Mouse (Mus musculus) 3134 (cell line): Measurements from ENCODE around the gene Grip1.

Source experiments
- DNase-seq: peaks from one replicate; pipeline ENCODE4 v3.0.0-alpha.2; 2011; ENCODE audit warnings: low spot score; ENCODE audit not compliant: insufficient read length; ENCODE audit errors: extremely low read depth

Grip1 gene

GRCm38 (mm10) chr10:119730206-119730605, 276.6 kb downstream of the Grip1 start:
- DNase-seq: no peak

DNA sequence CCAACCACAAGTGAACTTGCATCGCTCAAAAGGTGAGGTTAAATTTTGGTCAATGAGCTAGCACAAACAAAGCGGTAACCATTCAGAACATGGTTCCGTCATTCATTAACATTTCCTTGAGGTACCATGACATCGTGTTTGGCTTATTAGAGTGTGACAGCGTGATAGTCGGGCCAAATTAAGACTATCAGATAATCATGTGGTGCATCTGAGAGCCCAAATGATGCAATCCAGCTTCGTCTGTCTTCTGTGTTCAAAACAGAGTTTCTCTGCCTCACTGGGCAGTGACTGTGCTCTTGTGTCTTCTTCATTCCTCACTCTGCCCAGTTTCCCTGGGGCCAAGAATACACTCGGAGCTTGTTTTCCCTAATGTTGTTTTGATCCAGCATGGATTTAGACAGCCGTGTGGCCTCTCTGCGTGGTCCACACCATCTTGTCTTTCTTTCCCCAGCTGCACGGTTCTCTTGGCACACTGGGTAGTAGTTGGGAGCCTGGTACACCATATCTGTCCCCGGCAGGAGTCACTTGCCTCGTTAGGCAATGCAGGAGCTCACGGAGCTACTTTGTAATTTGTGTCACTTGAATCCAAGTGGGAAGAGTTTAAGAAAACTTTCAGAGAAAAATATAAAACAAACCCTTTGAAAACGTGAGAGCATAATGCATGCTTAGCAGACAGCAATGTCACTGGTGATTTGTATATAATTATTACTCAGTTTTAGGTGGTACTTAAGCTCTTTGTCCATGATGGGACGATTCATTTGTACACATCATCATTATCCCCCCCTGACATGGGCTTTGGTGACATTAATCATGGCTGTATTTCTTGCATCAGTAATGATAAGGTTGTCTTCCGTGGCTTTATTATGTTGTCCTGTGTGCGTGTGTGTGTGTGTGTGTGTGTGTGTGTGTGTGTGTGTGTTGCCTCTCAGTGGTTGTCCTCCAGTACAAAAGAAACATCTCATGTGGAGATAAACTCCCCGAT, 281.7 kb downstream of the Grip1 start:
- DNase-seq: no peak

DNA sequence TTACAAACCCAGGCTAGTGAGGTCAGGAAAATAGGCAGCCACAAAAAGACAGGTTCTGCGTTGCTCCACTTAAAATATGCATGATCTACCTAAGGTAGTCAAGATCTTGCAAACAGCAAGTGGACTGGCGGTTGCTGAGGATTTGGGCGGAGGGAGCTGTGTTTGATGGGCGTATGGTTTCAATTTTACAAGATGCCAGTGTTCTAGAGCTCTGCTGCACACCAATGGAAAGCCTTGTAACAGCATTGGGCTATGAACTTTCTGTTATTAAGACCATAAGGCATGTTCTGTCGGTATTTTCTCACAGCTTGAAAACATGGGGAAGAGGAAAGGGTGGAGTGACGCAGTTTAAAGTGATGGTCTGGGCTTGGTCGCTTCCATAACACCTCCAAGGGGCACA, 285.8 kb downstream of the Grip1 start:
- DNase-seq: no peak

GRCm38 (mm10) chr10:119742722-119743121, 289.1 kb downstream of the Grip1 start:
- DNase-seq: no peak

- peak; percentile 63 for DNase-seq
Observed at GRCm38 (mm10) chr10:119752361-119752798, 298.8 kb downstream of the Grip1 start.

DNA sequence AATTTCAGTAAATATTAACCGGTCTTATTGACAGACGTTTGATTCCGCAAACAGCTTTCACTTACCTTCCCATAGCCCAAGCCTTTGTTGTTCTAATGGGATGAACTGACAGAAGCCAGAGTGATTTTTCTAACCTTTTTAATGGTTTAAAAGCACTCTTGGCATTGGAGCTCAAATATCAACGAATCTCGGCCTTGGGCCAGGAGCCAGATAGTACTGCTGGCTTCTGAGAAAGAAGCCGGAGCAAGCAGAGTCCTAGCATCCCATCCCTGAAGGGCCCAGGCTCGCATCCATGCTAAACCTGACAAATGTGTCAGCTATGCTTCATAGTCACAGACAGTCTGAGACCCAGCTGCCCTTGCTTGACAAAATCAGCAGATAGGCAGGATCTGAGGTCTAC, 302.6 kb downstream of the Grip1 start:
- DNase-seq: no peak

DNA sequence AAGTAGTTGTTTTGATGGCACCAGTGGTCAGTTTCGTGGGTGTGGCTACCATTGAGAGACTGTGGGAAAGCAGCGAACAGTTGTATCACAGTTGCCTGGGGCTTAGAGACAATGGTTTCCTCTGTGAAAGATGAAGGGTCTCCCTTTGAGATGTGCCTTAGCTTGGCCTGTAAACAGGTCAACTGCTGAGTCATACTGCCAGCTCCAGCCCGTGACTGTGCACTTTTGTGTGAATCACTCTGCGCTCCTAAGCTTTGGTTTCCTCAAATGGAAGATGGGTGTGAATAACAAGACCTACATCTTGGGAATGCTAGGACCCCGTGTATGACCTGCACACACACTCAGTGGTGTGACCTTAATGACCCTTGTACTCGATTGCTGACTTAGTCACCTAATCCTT, 303.6 kb downstream of the Grip1 start:
- no peak for DNase-seq

GRCm38 (mm10) chr10:119761451-119762367, 308.1 kb downstream of the Grip1 start:
- DNase-seq: no peak

GRCm38 (mm10) chr10:119778871-119779270, 325.2 kb downstream of the Grip1 start:
- no peak for DNase-seq

DNA sequence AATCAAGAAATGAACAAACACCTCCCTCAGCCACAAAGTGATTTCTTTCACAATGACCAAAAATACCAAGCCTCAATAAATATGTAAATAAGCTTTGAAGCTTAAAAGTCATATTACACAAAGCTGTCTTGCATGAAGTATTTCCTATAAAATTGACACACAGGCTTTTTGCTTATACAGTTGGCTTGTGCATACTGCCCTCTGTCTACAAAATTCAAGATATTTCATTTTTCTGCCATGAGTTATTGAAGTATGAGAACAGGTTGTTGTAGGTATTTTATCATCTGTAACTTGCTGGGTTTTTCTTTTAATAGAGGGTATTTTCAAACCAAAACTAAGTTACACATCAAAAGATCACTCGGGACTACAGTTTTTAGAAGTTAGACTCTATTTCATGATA, 326.0 kb downstream of the Grip1 start:
- DNase-seq: no peak

DNA sequence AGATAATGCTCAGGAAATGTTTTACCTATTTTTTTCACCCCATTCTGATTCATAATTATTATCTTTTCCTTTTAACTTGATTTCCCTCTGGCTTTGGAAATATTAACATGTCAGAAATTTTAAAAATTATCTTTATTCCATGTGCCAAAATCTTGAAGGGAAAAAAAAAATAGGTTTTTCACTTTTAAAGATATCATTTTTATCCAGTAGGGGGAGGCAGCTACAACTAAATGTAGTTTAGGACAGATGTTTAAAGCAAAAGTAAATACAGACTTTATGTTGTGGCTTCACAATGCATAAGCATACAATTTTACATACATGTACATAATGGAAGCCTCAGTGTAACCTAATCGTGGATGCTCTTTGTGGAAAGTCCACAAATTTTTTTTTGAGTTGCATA, 336.9 kb downstream of the Grip1 start:
- DNase-seq: no peak

- DNase-seq: no peak
Observed at GRCm38 (mm10) chr10:119802421-119802820, 348.8 kb downstream of the Grip1 start.

DNA sequence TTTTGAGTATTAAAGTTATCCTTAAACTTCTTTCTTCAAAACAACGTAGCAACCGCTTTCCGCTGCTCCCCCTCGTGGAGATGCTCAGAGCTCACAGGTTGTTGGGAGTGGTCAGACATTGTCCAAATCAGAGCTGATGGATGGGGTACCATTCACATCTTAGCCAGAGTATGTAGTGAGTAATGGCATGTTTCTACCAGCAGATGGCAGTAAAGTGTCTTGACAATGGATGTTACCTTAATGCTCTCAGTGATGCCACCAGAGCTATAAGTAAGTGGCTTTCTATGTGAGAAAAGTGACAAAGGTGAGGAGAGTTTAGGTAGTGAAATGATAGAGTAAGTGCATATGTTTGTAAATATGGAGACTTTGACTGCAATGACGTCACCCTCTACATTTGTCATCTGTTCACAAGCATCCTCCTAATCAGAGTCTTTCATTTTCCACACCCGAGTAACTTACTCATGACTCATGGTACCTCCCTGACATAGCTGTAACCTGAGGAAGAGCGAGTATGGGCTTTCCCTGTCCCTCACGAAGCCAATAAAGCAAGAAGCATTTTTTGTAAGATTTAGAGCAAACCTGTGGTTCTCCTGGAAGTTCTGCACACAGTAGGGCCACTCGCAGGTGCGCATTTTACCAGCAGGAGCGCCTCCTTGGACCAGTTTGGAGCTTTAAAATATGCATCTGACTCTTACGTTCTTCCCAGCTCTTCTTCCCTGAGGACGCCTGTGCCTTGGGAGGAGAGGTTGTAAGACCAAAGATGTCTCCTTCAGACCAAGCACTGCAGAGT, 350.2 kb downstream of the Grip1 start:
- peak; percentile 39 for DNase-seq

DNA sequence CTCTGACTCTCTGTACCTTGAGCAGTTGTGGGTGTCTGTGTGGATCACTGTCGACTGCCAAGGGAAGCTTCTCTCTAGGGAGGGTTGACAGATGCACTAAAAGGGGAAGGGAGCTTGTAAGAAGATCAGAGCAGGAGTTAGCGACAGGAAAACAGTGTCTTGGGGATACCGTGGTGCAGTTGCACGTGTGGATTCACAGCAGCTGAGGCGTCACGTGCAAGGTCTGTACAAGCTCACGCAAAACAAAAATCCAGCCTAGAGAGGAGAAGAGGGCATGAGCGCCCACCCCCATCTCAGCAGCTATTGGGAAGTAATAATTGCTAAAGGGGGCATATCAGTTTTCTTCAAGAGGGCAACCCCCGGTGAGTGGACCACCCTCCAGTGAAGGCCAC, 350.8 kb downstream of the Grip1 start:
- no peak for DNase-seq

DNA sequence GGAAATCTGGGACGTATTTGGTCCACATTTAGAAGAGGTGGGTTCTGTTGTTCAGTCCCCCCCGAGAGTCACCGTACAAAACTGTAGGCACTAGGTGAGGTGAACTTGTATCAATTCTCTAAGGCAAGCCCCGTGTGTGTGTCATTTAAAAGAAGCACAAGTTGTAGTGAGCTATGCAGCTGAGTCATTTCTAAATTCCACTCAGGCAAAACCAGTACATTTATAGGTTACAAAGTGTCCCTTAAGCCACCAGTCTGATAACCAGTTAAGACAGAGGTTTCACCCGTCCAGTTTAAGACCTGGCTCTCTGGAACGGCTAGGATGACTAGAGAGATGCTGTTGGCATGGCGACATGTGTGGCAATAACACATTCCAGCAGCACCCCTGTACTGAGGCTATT, 351.5 kb downstream of the Grip1 start:
- DNase-seq: no peak

GRCm38 (mm10) chr10:119806151-119806550, 352.5 kb downstream of the Grip1 start:
- no peak for DNase-seq

GRCm38 (mm10) chr10:119808384-119808783, 354.8 kb downstream of the Grip1 start:
- no peak for DNase-seq

DNA sequence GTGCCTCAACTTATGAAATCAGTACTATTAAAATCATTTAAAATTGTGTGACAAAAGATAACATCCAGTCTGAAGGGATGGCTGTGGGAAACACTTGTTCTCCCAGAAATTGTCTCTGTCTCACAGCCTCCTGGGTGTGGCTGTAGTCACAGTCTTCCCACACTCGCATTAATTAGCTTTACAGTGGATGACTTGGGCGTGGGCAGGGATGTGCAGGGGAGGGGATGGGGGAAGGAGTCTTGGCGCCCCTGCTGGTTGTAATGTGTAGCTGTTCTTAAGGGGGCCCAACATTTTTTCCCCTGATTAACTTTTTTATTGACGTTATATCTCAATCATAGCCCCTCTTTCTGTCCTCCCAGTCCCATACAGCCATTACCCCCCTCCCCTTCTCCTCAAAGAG, 360.5 kb downstream of the Grip1 start:
- DNase-seq: no peak

GRCm38 (mm10) chr10:119816001-119816400, 362.4 kb downstream of the Grip1 start:
- no peak for DNase-seq

- DNase-seq: no peak
Observed at GRCm38 (mm10) chr10:119818381-119818780, 364.8 kb downstream of the Grip1 start.
